Mouse (Mus musculus): Measurements from ENCODE around the gene Tbcb. TPM values are rescaled to one million over a fixed set of nuclear protein-coding genes. Genes with fewer than 3 reads are reported as not detected.

Tbcb gene
- polyA plus RNA-seq, 1 experiment from 2014 or later: 245 TPM

- Histone ChIP-seq H3K27me3 (ENCODE audit: control insufficient read depth, insufficient read depth, low read length) (no peaks in the 10 kb centered on the region), H3K9me3 (replicated peaks; ENCODE audit: control insufficient read depth, low read length) (no peaks in the 10 kb centered on the region), H3K9ac (replicated peaks; ENCODE audit: low read length) (no peak overlapping the region), H3K4me2 (ENCODE audit: low read depth, low read length) (no peak overlapping the region), H3K27ac (replicated peaks; ENCODE audit: low read depth, low read length) (no peak overlapping the region), H3K4me3 (ENCODE audit: low read depth, low read length) (no peak overlapping the region), H3K4me1 (ENCODE audit: control insufficient read depth, insufficient read depth, low read length) (peaks cover 3% of the 10 kb centered on the region), H3K36me3 (replicated peaks; ENCODE audit: control insufficient read depth, insufficient read depth, low read depth, low read length) (no peaks in the 10 kb centered on the region; the same call in 1 of the 2 replicates)
- 84% methylated on average over 6 of the region's 6 CpGs for WGBS
- DNase-seq (ENCODE audit: low spot score): no peak
- ATAC-seq (replicated peaks; ENCODE audit: insufficient number of reproducible peaks, low FRiP score, low TSS enrichment, low read depth): no peak
These were observed 35.9 kb downstream of the Tbcb start for GRCm38 (mm10) chr7:30196171-30196570.

GRCm38 (mm10) chr7:30195461-30195860, 36.6 kb downstream of the Tbcb start:
- 67% methylated on average over 6 of the region's 6 CpGs for WGBS
- Histone ChIP-seq H3K27me3 (ENCODE audit: control insufficient read depth, insufficient read depth, low read length) (no peaks in the 10 kb centered on the region), H3K9me3 (replicated peaks; ENCODE audit: control insufficient read depth, low read length) (no peaks in the 10 kb centered on the region), H3K4me3 (ENCODE audit: low read depth, low read length) (no peak overlapping the region), H3K9ac (replicated peaks; ENCODE audit: low read length) (no peak overlapping the region; the same call in 1 of the 2 replicates), H3K4me1 (ENCODE audit: control insufficient read depth, insufficient read depth, low read length) (peaks cover 3% of the 10 kb centered on the region), H3K4me2 (ENCODE audit: low read depth, low read length) (no peak overlapping the region), H3K27ac (replicated peaks; ENCODE audit: low read depth, low read length) (no peak overlapping the region), H3K36me3 (replicated peaks; ENCODE audit: control insufficient read depth, insufficient read depth, low read depth, low read length) (no peaks in the 10 kb centered on the region; the same call in 1 of the 2 replicates)
- ATAC-seq (replicated peaks; ENCODE audit: insufficient number of reproducible peaks, low FRiP score, low TSS enrichment, low read depth): no peak
- no peak for DNase-seq (ENCODE audit: low spot score)

- H3K27ac ChIP-seq (replicated peaks; ENCODE audit: low read depth, low read length): no peak overlapping the region
- H3K36me3 ChIP-seq (replicated peaks; ENCODE audit: control insufficient read depth, insufficient read depth, low read depth, low read length): no peaks in the 10 kb centered on the region; the same call in 1 of the 2 replicates
- H3K4me2 ChIP-seq (ENCODE audit: low read depth, low read length): peak overlapping the region; percentile 77
- ATAC-seq (replicated peaks; ENCODE audit: insufficient number of reproducible peaks, low FRiP score, low TSS enrichment, low read depth) (peak; percentile 84), DNase-seq (ENCODE audit: low spot score) (peak; percentile 97)
- H3K27me3 ChIP-seq (ENCODE audit: control insufficient read depth, insufficient read depth, low read length): no peaks in the 10 kb centered on the region
- H3K9ac ChIP-seq (replicated peaks; ENCODE audit: low read length): peak overlapping the region; percentile 65
- H3K4me3 ChIP-seq (ENCODE audit: low read depth, low read length): peak overlapping the region; percentile 68
- no peaks in the 10 kb centered on the region for H3K9me3 ChIP-seq (replicated peaks; ENCODE audit: control insufficient read depth, low read length)
- peaks cover 3% of the 10 kb centered on the region for H3K4me1 ChIP-seq (ENCODE audit: control insufficient read depth, insufficient read depth, low read length)
- WGBS: 0% methylated on average over 28 of the region's 28 CpGs
These were observed 37.2 kb downstream of the Tbcb start for GRCm38 (mm10) chr7:30194884-30195283.

- DNase-seq (ENCODE audit: low spot score): peak; percentile 10
- 1% methylated on average over 26 of the region's 26 CpGs for WGBS
- no peaks in the 10 kb centered on the region for H3K27me3 ChIP-seq (ENCODE audit: control insufficient read depth, insufficient read depth, low read length)
- peak overlapping the region; percentile 44; the same call in 1 of the 2 replicates for H3K27ac ChIP-seq (replicated peaks; ENCODE audit: low read depth, low read length)
- peaks cover 3% of the 10 kb centered on the region for H3K4me1 ChIP-seq (ENCODE audit: control insufficient read depth, insufficient read depth, low read length)
- no peaks in the 10 kb centered on the region for H3K9me3 ChIP-seq (replicated peaks; ENCODE audit: control insufficient read depth, low read length)
- peak overlapping the region; percentile 68 for H3K4me3 ChIP-seq (ENCODE audit: low read depth, low read length)
- peak overlapping the region; percentile 77 for H3K4me2 ChIP-seq (ENCODE audit: low read depth, low read length)
- H3K36me3 ChIP-seq (replicated peaks; ENCODE audit: control insufficient read depth, insufficient read depth, low read depth, low read length): no peaks in the 10 kb centered on the region; the same call in 1 of the 2 replicates
- peak overlapping the region; percentile 65 for H3K9ac ChIP-seq (replicated peaks; ENCODE audit: low read length)
- ATAC-seq (replicated peaks; ENCODE audit: insufficient number of reproducible peaks, low FRiP score, low TSS enrichment, low read depth): peak; percentile 9; the same call in 1 of the 2 replicates
These were observed 37.8 kb downstream of the Tbcb start for GRCm38 (mm10) chr7:30194101-30194831.

- Histone ChIP-seq H3K4me2 (ENCODE audit: low read depth, low read length) (peak overlapping the region; percentile 77), H3K4me3 (ENCODE audit: low read depth, low read length) (peak overlapping the region; percentile 68), H3K9me3 (replicated peaks; ENCODE audit: control insufficient read depth, low read length) (no peaks in the 10 kb centered on the region), H3K27ac (replicated peaks; ENCODE audit: low read depth, low read length) (no peak overlapping the region), H3K4me1 (ENCODE audit: control insufficient read depth, insufficient read depth, low read length) (peaks cover 3% of the 10 kb centered on the region), H3K27me3 (ENCODE audit: control insufficient read depth, insufficient read depth, low read length) (no peaks in the 10 kb centered on the region), H3K36me3 (replicated peaks; ENCODE audit: control insufficient read depth, insufficient read depth, low read depth, low read length) (no peaks in the 10 kb centered on the region; the same call in 1 of the 2 replicates), H3K9ac (replicated peaks; ENCODE audit: low read length) (peak overlapping the region; percentile 65)
- WGBS: 2% methylated on average over 26 of the region's 26 CpGs
- DNase-seq (ENCODE audit: low spot score) (peak; percentile 80), ATAC-seq (replicated peaks; ENCODE audit: insufficient number of reproducible peaks, low FRiP score, low TSS enrichment, low read depth) (peak; percentile 35)
These were observed 38.4 kb downstream of the Tbcb start for GRCm38 (mm10) chr7:30193581-30194100.

DNA sequence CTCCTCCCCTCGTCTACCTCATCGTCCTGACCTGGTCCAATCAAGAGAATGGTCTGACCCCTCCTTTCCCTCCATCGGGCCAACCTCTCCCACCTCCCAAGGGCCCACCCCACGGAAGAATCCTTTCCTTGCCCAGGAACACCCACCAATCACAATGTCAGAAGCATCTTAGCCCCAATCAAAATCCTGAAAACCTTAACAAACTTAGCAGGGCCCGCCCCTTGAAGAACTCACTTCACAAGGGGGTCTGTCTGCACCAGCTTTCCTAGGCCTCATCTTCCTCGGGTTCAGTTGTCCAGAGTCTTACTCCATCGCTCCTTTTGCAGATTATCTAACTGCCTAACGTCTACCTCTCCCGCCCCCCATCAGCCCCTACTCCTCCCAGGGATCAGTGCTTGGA, 39.1 kb downstream of the Tbcb start:
- Histone ChIP-seq H3K4me1 (ENCODE audit: control insufficient read depth, insufficient read depth, low read length) (peaks cover 3% of the 10 kb centered on the region), H3K9ac (replicated peaks; ENCODE audit: low read length) (peak overlapping the region; percentile 65), H3K27ac (replicated peaks; ENCODE audit: low read depth, low read length) (no peak overlapping the region), H3K27me3 (ENCODE audit: control insufficient read depth, insufficient read depth, low read length) (no peaks in the 10 kb centered on the region), H3K4me2 (ENCODE audit: low read depth, low read length) (peak overlapping the region; percentile 77), H3K36me3 (replicated peaks; ENCODE audit: control insufficient read depth, insufficient read depth, low read depth, low read length) (no peaks in the 10 kb centered on the region; the same call in 1 of the 2 replicates), H3K9me3 (replicated peaks; ENCODE audit: control insufficient read depth, low read length) (no peaks in the 10 kb centered on the region), H3K4me3 (ENCODE audit: low read depth, low read length) (peak overlapping the region; percentile 68)
- 16% methylated on average over 9 of the region's 9 CpGs for WGBS
- ATAC-seq (replicated peaks; ENCODE audit: insufficient number of reproducible peaks, low FRiP score, low TSS enrichment, low read depth) (no peak; the same call in 1 of the 2 replicates), DNase-seq (ENCODE audit: low spot score) (peak; percentile 48)

DNA sequence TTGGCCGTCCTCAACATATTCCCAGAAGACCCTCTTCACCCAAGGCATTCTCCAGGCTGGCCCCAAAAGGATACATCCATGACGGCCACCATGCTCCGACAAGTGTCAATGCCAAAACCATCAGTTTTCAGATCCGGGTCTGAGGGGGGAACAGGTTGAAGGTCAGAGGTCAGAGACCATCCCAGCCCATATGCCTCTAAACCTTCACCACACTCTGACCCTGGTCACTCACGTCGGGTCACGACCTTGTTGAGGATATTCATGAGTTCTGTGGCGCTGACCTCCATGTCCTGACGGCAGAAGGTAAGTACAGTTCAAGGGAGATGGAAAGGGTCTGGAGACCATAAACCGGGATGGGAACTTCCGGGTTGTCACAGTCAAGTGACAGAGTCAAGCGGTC, 40.0 kb downstream of the Tbcb start:
- no peak overlapping the region for H3K4me3 ChIP-seq (ENCODE audit: low read depth, low read length)
- no peak overlapping the region for H3K9ac ChIP-seq (replicated peaks; ENCODE audit: low read length)
- no peak overlapping the region for H3K4me2 ChIP-seq (ENCODE audit: low read depth, low read length)
- H3K4me1 ChIP-seq (ENCODE audit: control insufficient read depth, insufficient read depth, low read length): peaks cover 3% of the 10 kb centered on the region
- no peaks in the 10 kb centered on the region for H3K27me3 ChIP-seq (ENCODE audit: control insufficient read depth, insufficient read depth, low read length)
- H3K36me3 ChIP-seq (replicated peaks; ENCODE audit: control insufficient read depth, insufficient read depth, low read depth, low read length): peaks cover 7% of the 10 kb centered on the region; the same call in 1 of the 2 replicates
- H3K9me3 ChIP-seq (replicated peaks; ENCODE audit: control insufficient read depth, low read length): no peaks in the 10 kb centered on the region
- DNase-seq (ENCODE audit: low spot score): no peak
- WGBS: 87% methylated on average over 12 of the region's 12 CpGs
- H3K27ac ChIP-seq (replicated peaks; ENCODE audit: low read depth, low read length): no peak overlapping the region
- no peak for ATAC-seq (replicated peaks; ENCODE audit: insufficient number of reproducible peaks, low FRiP score, low TSS enrichment, low read depth)

GRCm38 (mm10) chr7:30189116-30189491, 43.0 kb downstream of the Tbcb start:
- DNase-seq (ENCODE audit: low spot score) (no peak), ATAC-seq (replicated peaks; ENCODE audit: insufficient number of reproducible peaks, low FRiP score, low TSS enrichment, low read depth) (no peak)
- H3K36me3 ChIP-seq (replicated peaks; ENCODE audit: control insufficient read depth, insufficient read depth, low read depth, low read length): peaks cover 7% of the 10 kb centered on the region; the same call in 1 of the 2 replicates
- peaks cover 5% of the 10 kb centered on the region for H3K4me1 ChIP-seq (ENCODE audit: control insufficient read depth, insufficient read depth, low read length)
- no peak overlapping the region for H3K9ac ChIP-seq (replicated peaks; ENCODE audit: low read length)
- H3K27me3 ChIP-seq (ENCODE audit: control insufficient read depth, insufficient read depth, low read length): no peaks in the 10 kb centered on the region
- no peak overlapping the region for H3K4me2 ChIP-seq (ENCODE audit: low read depth, low read length)
- no peak overlapping the region for H3K4me3 ChIP-seq (ENCODE audit: low read depth, low read length)
- no peak overlapping the region for H3K27ac ChIP-seq (replicated peaks; ENCODE audit: low read depth, low read length)
- 86% methylated on average over 4 of the region's 4 CpGs for WGBS
- H3K9me3 ChIP-seq (replicated peaks; ENCODE audit: control insufficient read depth, low read length): no peaks in the 10 kb centered on the region
